Mouse (Mus musculus) brain, embryonic 18.5 days (tissue): Measurements from ENCODE around the gene Mob1b.

Source experiments
- DNase-seq: peaks from one replicate; pipeline ENCODE4 v3.0.0-alpha.2; 2012; ENCODE audit warnings: low read depth, low spot score

Gene Mob1b

DNA sequence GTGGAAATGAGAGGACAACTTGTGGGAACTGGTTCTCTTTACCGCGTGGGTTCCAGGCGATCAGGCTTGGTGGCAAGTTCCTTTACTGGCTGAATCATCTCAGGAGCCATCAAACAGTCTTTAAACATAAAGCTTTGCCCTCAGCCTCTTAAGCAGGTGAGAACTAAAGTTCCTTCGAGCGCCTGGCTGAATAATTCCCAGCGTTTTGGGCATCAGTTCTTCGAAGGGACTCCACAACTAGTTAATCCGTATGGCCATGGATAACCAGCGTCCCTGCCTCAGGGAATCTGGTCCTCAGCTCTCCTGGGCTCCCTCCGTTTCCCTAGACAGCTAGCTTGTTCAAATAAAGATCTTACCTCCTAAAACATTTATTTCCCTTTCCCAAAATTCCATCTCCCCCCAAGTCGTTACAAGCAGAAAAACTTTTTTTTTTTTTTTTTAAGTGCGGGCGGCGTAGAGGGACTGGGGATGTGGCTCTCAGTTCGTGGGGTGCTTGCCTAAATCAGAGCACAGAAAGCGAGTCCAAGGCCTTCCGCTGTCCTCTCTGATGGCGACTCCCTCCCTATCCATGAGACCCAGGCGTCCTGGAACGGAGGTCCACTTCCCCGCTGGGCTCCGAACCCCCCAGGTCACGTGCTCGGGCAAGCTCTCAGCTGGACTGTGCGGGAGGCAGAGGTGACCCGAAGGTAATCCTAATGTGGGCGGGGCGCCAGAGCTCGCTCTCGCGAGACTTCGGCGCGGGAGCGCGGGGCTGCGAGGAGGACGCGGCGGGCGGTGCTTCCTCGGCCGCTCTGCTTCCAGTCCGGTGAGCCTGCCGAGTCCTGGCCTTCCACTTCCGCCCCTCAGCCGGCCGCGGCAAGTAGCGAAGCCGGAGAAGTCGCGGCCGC lies at the start of gene Mob1b:
Gene Mob1b, plus strand, starts transcription at position 740 of the 887 bp plus-strand sequence.
- peak; percentile 77 for DNase-seq

DNA sequence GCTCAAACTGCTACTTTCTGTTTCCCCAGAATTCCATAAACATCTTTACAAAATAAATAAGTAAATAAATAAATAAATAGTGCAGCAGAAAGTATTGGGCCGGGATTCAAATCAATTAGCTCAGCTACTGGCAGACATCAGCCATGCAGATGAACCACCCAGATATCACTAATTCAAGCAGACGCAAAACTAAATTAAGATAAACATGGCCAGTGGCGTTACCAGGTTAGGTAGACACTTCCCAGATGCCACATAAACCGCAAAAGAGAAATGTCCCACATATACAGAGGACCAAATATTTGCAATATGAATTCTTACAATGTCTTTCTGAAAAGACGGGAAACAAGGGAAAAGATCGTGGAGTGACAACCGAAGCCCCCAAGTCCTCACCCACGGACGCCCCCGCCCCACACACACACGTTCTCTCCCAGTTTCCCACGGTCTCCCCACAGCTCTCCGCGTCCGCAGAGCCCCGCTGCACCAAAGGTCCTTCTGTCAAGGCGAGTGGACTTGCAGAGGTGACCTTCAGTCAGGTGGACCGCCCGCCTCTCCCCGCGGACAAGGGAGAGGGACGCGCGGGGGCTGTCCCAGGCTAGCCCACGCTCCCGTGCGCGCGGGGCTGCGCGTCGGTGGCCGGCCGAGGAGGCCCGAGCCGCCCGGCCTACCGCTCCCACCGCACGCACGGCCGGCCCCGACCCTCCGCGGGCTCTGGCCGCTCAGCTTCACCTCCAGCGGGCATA lies 45.8 kb upstream of the Mob1b start:
- DNase-seq = no peak

DNA sequence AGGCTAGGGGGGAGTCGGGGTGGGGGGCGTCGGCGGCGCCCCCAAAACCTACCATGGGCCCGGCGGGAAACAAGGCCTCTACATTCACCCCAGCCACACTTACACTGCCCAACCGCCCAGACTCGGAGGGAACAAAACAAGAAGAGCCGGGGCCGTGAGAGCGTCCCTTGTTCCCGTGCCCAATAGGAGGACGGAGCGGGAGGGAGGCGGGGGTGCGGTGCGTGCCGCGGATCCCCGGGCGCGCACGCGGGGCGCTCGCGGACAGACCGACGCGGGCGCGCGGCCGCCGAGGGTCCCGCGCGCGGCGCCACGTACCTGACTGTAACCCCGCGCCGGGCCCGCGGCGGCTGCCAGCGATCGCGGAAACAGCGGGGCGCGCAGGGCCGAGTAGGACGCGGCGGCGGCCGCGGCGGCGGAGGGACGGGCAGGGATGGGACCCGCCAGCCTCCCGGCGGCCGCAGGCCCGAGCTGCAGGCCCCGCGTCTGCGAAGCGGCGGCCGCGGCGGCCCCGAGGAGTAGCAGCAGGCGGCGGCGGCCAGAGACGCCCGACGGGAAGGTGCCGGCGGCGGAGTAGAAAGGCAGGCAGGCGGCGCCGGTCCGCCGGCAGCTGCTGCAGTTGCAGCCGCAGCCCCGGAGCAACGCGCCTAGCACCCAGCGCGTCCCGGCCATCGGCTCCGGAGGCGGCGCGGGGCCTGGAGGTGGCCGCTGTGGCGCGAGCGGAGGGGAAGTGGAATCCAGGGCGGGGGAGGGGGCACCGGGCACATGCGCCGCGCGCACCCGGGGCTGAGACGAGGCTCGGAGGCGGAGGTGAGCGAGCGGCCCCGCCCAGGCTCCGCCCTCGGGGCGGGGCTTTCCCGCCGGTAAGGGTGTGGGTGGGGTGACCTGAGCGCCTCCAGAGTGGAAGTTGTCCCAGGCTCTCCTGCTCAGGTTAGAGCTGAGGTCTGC lies 44.9 kb upstream of the Mob1b start, which contains the start of gene Grsf1:
Gene Grsf1, minus strand, starts transcription at position 729 of the 945 bp plus-strand sequence.
- DNase-seq = peak; percentile 71

DNA sequence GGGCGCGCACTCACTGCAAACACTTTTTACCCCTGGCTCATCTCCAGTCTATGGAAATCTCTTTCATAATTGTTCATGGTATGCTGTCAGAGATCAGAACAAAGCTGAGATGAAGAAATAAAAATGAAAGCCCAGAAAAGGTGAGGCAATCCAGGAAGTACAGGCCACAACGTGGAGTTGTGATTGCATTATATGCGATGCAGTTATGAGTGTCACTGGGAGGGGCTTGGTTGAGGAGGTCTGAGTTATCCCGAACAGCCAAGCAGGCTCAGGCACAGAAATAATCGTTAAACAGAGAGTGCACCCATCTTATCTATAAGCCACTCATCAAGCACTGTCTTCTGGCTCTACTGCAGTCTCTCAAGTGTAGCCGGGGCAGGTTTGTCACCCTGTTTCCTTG lies 41.7 kb upstream of the Mob1b start:
- DNase-seq = no peak

DNA sequence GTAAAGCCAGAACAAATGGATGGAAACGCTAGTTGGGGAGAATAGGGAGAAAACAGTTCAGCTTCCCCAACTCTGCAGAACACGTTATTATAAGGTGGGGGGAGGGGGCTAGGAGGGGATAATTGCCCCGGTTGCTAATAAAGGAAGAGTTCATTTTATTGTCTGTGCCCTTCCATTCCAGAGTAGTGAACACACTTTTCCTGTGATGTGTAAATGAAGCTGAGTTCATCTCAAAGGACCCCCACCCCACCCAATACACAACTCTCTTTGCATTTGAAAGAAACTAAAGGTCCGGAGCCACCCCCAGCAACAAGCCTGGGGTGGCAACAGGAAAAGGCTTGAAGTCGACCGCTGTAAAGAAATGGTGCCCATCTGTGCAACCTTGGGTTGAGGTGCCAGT lies 41.3 kb upstream of the Mob1b start:
- no peak for DNase-seq

DNA sequence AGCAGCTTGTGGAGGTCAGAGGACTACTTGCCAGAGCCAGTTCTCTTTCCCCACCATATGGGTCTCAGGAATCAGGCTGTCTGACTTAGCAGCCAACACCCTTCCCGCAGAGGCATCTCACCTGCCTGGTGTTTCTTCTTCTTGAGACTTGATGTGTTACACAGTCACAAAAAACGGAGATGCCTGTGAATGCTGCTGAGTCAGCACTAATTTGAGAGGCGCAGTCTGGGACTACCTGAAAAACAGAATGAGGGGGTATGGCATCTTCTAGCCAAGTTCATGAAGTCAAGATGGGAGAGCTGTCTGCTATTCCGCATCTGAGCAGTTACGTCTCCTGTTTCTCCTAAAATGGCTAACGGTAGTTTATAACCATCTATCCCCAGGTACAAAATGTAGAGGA lies 40.1 kb upstream of the Mob1b start:
- no peak for DNase-seq

DNA sequence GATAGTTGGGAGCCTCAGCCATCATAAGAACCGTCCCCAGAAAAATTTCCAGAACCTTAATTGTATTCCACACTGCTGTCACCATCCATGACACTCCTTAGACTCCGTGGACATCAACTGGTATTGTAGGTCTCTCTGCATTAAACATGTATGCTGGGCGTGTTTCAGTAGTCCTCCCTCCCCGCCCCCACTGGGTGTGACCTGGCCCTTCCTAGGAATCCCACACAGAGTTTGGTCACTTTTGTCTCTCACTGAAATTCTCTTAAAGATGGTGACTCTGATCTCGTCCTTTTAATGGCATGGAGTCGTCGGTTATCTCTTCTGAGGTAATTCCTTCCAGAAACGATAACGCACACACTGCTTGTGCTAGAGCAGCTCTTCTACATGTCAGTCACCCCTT lies 36.9 kb upstream of the Mob1b start:
- no peak for DNase-seq

DNA sequence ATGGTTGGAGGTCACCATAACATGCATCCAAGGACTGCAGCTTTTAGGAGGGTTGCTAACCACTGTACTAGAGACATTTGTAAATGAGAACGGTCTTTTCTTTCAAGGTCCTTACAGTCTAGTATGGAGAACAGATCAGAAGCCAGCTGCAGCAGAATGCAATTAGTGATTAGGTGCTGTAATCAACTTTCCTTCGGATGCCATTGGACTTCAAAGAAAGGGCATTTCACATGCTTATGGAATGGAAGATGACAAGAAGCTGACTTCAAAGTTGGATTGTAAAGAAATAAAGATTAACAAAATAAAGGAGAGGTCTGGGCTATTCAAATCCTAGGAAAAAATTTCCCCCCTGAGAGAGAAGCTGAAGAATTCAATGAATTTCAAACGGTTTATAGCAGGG lies 36.4 kb upstream of the Mob1b start:
- DNase-seq = no peak

DNA sequence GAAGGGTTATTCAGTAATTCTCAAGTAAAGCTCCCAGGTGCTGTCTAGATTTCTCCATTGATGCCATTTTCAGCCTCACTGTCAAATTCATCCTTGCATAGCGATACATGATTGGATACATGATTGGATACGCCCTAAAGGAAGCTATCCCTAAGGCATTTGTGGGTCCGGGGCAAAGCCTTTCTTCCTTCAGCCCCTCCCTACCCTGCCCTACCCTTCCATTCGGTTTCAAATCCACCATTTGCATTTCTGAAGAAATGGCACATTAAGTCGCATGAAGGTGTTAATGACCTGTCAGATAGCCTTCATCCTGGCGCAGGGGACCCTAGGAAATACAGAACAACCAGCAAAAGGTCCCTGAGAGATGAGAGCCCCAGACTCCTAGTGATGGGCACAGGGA lies 35.3 kb upstream of the Mob1b start:
- DNase-seq = no peak

DNA sequence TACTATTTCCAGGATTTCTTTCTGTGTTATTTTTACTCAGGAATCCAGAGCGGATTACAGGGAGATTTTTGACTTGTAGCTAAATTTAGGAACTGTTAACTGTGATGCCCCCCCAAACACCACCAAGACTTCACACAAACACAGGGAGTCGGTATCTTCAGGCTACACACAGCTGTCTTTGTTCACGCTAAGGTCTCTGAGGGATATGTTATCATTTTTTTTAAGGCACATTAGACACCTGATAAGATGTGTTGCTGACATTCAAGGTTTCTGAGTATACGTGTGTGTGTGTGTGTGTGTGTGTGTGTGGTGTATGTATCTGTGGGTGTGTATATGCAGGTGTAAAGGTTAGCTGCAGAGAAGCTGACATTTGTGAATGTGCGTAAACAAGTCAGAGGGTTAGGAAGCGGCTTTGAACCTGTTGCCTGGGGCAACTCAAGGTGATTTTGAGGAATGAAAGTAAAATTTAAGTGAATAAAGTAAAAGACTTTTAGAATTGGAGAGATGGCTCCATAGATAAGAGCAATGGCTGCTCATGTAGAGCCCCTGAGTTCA lies 34.8 kb upstream of the Mob1b start:
- no peak for DNase-seq

DNA sequence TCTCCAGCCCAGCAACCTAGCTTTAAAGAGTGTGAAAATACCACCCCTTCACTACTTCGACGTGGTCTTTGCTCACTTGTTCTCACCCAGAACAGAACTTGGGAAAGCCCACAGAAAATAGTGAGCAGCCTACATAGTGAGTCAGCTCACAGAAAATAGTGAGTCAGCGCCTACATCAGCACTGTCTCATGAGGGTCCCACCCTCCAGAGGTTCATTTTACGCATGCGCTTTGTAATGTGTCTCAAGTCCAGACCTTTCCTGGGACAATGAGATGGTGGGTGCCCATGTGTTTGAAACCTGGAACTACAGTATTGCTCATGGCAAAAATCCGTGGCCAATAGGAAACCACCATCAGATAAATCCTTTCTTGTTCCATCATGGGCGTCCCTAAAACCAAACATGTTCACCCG lies 32.7 kb upstream of the Mob1b start:
- DNase-seq = no peak

DNA sequence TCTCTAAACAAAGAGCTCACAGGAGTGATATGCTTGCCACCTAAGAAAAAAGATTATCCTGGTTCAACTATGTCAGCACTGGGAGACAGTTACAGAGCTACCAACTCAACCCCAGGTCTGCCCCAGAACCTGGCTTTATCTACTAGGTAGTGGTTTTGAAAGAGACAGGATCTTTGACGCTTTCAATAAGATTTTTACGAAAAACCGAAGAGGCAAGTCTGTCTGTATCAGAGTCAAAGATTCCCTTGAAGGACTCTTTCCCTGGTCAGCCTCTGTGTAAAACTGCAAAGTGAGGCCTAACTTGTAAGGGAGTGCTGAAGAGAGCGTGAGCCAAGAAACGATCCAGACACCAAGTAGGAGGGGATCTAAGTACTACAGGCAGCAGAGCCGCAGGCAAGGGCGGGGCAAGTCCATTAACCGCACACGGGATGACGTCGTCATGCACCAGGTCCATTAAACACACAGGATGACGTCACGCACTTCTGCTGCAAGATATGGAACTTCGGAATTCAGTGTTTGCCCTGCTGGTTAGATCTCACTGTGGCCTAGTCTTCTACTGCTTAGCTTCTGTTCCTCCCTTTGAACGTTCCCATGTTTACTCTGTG lies 32.0 kb upstream of the Mob1b start:
- no peak for DNase-seq

DNA sequence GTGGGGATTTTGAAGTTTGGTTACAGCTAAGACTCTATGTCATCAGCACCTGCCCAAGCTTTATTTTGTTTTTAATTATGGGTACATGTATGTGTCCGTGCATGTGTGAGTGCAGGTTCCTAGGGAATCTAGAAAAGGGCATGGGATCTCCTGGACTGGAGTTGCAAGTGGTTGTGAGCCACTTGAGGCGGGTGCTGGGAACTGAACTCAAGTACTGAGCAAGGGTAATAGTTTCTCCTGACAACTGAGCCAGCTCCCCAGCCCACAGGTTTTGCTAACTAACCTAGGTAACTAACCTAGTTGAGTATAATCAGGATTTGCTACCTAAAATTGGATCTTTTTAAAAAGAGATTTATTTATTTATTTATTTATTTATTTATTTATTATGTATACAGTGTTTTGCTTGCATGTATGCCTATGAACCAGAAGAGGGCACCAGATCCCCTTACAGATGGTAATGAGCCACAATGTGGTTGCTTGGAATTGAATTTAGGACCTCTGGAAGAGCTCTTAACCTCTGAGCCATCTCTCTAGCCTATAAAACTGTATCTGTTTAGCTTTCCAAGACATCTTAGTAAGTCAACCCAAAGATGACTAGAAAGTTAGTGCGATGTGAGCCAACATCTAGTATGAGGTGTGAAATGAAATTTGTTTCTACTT lies 31.2 kb upstream of the Mob1b start:
- no peak for DNase-seq

DNA sequence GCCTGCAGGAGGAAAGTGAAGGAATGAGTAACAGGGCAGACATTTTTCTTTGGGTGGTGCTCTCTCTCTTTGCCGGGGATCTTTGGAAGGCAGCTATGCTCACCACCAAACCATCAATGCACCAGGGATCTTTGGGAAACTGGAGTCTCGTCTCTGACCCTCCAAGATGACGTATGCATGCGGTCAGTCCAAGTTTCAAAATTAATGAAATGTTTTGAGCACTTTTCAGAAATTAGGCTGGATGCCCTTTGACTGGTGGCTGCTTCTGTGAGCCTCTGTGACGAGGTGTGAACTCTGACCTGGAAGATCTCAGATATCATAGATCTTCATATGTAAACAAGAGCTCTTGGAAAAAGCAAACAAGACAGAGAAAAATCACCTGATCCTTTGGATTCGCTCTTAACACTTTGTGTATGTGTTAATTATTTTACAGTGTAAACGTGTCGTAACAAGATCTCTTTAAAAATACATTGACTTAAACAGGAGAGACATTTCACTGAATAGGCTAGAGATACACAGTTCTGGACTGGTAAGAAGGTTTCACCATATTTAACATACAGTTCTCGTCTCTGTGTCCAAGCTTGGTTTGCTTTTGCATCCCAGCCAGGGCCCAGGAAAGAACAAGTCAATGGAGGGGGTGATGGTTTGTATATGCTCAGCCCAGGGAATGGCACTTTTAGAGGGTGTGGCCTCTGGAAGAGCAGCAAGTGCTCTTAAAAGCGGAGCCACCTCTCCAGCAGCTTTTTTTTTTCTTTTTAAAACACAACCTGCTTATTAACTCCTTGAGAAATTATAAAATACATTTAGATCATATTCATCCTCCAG lies 29.8 kb upstream of the Mob1b start:
- no peak for DNase-seq

DNA sequence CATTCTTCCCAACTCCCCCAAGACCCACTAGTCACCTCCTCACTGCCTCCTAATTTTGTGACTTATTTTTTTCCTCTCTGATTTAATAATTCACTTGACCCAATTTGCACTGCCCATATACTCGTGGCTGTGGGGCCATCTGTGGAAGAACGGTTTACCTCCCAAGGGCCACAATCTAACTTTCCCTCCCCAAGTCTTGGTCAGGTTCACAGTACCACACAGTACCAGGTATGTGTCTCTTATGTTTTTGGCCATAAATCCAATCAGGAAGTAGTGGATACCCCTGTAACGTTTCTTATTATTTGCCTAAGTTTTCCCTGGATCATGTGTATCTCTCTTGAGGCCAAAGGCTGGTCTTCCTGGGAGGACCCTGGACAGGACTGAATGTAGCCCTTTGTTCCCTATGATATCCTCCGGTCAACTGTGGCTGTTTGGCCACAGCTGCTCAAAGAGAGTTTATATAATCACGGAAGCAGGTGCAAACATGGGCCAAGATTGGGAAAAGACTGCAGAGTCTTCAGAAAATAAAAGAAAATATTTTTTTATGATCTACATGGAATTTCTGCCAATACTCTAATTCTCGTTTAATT lies 29.1 kb upstream of the Mob1b start:
- no peak for DNase-seq

DNA sequence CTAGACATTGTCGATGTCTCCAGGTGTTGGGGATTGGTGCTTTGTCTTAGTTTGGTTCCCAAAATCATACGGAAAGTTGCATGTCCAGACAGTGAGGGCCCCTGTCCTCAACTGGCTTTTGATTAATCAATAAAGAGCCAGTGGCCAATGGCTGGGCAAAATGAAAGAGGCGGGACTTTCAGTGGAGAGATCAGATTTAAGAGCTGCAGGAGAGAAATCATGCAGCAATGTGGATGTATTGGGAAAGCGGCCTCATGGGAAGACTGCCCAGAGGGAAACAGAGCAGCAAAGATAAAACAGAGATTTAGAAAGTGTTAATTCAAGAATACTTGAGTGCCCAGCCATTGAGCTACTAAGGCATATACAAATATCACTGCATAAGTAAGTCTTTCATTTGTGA lies 28.1 kb upstream of the Mob1b start:
- no peak for DNase-seq

DNA sequence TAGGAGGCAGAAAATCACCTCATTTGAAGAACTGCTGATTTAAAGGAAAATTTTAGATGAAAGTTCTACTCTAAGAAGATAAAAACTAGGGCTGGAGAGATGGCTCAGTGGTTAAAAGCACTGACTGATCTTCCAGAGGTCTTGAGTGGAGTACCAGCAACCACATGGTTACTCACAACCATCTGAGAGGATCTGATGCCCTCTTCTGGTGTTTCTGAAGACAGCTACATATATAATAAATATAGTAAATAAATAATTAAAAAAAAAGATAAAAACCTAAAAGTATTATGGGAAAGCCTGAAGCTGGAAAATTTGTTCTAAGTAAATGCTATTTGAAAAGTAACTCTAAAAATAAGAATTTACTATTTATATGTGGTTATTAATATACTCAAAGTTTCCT lies 27.6 kb upstream of the Mob1b start:
- no peak for DNase-seq

DNA sequence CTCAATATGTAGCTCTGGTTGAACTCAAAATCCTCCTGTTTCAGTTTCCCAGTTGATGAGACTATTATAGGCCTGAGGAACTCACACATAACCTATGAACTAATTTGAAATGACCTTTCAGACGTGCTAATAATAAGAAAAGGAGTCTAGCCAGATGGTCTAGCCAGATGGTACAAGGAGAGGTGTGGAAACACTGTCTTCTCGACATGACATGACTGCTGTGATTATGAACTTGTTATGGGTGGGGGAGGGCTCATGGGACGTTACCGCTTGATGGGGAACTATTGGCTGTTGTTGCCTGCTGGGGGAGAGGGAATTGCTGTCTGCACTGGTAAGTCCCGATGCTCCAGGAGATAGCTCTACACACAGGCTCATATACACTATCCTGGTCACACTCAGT lies 23.4 kb upstream of the Mob1b start:
- no peak for DNase-seq

DNA sequence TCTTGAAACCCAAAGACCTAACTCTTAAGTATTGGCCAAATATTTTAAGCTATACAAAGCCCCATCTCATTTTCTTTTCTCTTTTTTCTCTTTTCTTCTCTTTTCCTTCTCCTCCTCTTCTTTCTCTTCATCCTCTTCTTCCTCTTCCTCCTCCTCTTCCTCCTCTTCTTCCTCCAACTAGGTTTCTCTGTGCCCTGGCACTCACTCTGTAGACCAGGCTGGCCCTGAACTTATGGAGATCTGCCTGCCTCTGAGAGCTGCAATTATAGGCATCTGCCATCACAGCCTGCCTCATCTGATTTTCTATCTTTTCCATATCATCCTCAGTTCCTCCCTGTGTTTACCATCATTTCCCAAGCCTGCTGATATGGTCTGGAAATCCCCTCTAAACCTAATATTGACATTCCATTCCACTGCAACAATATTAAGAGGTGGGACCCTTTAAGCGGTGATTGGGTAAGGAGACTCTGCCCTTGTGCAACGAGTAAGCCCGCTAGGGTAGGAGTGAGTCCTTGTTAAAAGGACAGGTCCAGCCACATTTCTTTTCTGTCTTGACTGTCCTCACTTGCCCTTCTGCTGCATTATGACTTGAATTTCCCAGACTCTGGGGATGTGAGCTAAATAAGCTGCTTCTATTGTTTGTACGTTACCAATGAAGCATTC lies 21.3 kb upstream of the Mob1b start:
- DNase-seq = no peak
